Mouse (Mus musculus) B cell, adult 2 months (primary cell): Measurements from ENCODE around the gene Rad51b.

Experiments
- DNase-seq, 2 experiments: peaks; one replicate each; pipeline ENCODE4 v3.0.0; 2022

Gene Rad51b

DNA sequence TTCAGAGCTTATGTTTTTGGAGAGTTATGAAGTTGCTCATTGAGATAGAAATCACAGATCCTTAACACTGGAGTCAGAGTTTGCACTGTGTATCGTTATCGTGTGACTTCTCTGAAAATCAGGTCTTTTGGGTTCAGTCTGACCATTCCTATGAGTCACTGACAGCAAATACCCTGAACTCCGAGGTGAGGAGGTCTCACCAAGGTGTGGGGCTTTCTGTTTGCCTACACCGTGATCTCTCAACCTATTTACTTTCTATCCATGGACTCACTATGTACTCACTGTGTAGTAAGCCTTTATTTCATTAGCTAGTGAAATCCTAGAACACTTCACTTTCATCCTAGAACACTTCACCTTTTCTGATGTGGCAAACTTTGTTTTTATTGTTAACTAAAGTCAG lies 34.6 kb downstream of the Rad51b start:
- DNase-seq = no peak

DNA sequence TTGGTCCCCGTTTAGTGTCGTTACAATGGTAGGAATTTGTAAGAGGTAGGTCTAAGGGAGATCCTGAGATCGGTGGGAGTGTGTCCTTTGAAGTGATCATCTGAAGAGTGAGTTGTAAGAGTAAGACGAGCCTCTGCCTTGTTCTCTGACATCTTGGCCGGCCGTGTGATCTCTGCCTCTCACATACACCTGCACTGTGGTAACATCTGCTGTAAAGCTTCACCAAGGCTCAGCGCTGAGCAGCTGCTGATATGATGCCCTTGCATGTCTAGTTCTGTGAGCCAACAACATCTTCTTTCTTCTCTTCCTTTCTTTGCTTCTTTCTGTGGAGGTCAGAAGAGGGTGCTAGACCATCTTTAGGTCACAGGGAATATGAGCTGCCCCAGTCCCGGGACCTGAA lies 41.7 kb downstream of the Rad51b start:
- DNase-seq = no peak

- DNase-seq = no peak
These were observed 43.4 kb downstream of the Rad51b start for GRCm38 (mm10) chr12:79340513-79340912.

GRCm38 (mm10) chr12:79341291-79341845 lies 44.3 kb downstream of the Rad51b start:
- no peak for DNase-seq

- DNase-seq = no peak
These were observed 49.2 kb downstream of the Rad51b start for GRCm38 (mm10) chr12:79346198-79346733.

DNA sequence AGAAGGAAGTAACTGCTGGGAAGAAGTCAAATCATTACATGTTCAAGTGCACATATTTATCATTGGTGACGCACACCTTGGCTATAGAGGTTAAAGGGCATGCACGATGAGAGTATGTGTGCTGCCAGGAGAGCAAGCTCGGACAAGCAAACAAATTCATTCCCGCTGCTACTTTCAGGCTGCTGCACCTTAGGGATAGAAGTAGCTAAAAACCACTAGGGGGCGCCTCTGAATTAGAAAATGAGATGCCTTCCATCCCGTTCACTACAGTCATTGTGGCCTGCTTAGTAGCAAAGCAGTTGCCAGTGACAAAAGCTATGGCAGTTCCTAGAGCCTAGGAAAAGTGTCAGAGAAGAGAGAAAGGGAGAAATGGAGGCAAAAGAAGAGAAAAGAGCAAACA lies 50.6 kb downstream of the Rad51b start:
- DNase-seq = peak; percentile 68 to 70

DNA sequence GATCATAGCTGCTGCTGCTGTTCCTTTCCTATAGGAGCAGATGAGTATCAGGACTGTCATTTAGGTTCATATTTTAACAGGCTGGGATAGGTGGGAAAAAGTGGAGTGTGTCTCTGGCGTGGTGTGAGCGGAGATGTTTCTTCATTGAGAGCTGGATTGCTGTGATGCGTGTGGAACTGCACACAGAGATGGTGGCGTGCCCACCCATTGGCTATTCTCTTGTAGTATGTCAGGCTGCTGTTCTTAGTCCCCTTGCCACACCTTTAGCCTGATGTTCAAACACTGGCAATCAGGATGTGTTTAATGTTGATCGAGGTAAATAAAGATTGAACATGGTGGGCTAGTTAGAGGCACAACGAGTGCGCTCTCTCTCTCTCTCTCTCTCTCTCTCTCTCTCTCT lies 54.4 kb downstream of the Rad51b start:
- no peak for DNase-seq

- no peak for DNase-seq
These were observed 55.1 kb downstream of the Rad51b start for GRCm38 (mm10) chr12:79352086-79352741.

- no peak for DNase-seq
These were observed 55.6 kb downstream of the Rad51b start for GRCm38 (mm10) chr12:79352742-79353114.

- no peak for DNase-seq
These were observed 56.3 kb downstream of the Rad51b start for GRCm38 (mm10) chr12:79353356-79353755.

GRCm38 (mm10) chr12:79354621-79355020 lies 57.5 kb downstream of the Rad51b start:
- no peak for DNase-seq

GRCm38 (mm10) chr12:79356138-79356537 lies 59.1 kb downstream of the Rad51b start:
- DNase-seq = no peak

DNA sequence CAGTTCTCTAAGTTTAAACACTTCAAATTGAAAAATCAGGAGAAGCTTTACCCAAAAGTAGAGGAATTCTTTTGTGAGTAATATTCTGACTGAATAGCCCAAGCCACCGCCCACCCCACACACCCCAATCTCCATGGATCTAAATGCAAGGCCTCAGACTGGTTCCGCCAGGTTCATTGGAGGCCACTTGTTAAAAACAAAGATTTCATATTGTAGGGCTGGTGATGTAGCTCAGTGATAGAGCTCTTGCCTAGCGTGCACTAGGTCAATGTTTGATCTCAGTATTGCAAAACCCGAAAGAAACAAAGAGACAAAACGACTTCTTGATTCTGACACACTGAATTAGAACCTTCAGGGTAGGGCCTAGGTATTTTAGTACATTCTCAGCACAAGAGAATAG lies 60.5 kb downstream of the Rad51b start:
- no peak for DNase-seq

DNA sequence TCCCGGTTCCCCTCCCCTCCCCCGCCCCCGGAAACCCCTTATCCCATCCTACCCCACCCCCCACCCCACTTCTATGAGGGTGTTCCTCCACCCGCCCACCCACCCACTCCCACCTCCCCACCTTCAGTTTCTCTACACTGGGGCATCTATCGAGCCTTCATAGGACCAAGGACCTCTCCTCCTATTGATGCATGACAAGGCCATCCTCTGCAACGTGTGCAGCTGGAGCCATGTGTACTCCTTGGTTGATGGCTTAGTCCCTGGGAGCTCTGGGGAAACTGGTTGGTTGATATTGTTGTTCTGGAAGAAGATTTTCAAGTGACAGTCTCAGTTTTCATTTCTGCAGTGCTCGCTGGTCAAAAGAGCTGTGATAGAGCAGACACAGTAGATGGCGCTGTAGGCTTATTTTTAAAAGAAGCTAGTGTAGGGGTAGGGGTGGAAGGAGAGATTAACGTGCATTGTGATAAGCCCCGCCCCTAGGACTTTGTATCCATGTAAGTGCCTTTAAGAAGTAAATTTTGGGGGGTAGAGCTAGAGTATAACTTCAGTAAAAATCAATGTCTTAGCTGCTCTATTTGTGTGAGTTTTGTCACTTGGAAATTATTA lies 61.6 kb downstream of the Rad51b start:
- peak; percentile 69 to 74 for DNase-seq

GRCm38 (mm10) chr12:79359404-79359803 lies 62.3 kb downstream of the Rad51b start:
- no peak for DNase-seq

DNA sequence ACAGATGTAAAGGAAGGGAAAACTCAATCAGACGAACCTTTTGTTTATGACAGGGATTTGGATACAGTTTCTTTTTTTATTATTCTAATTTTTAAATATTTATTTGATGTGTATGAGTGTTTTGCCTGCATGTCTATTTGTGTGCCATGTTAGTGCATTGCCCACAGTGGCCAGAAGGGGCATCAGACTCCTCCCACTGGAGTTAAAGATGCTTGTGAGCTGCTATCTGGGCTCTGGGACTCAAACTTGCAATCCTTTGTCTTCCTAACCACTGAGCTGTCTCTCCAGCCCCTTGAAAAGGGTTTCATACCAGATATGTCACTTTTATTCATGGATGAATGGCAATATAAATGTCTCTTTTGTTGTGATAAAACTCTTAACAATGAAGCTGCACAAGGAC lies 65.1 kb downstream of the Rad51b start:
- DNase-seq = peak; percentile 64 to 72

DNA sequence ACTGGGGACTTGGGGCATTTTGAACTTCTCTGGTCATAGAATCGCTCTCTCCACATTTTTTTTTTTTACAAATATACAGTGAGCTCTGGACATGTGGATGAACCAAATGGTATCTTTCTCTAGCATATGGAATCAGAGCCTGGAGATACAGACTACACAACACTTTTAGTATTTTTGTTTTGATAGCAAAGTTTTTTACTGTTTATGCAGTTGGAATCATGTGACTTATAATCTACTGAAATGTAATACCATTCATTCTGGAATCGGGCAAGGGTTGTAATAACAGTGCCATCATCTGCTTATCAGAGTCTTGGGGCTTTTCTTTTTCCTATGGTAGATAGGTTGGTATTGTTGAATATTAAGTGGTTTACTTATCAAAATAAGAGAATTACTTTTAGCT lies 67.2 kb downstream of the Rad51b start:
- DNase-seq = no peak

GRCm38 (mm10) chr12:79368818-79369217 lies 71.7 kb downstream of the Rad51b start:
- no peak for DNase-seq

DNA sequence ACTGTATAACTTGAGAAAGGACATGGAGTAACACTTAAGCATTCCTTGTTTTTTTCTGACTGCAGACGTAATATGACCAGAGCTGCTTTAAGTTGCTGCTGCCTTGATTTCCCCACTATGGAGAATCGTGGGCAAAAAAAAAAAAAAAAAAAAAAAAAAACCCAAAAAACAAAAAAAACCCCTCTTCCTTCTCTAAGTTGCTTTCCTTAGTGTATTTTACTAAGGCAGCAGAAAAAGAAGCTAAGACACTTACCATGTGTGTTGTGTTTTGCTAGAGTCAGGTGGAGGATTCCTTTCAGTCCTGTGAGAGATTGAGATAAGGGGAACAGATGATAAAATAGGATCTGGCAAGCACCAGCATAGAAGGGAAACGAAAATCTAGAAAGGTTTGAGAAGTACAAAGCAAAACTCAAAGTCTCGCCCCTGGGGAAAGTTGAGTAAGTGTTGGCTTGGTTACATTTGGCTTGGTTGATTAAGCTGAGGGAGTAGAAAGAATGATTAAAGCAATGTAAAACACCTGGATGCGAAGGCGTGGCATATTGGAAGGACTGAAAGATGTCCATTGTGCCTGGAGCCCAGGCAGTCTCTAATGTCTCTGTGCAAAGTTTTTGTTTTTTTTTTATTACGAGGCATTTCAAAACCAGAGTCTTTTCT lies 72.6 kb downstream of the Rad51b start:
- DNase-seq = no peak

DNA sequence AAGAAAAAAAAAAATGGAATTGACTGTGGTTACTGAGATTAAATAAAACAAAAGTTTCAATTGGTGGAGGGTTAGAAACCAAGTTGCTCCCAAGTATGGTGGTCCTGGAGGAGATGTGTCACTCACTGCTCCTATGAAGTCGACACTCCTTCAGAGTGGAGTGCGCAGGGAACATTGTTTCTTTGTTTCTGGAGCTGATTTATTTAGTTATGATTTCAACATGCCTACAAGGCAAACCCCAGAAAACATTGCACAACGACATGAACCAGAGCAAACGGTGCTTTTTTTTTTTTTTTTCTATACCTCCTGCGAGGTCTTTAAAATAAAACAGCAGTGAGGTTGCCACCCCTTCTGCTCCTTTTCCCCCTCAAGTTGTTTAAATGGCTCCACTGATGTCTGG lies 75.6 kb downstream of the Rad51b start:
- no peak for DNase-seq

GRCm38 (mm10) chr12:79377378-79377777 lies 80.3 kb downstream of the Rad51b start:
- DNase-seq = no peak

GRCm38 (mm10) chr12:79377861-79378260 lies 80.8 kb downstream of the Rad51b start:
- no peak for DNase-seq

- no peak for DNase-seq
These were observed 83.1 kb downstream of the Rad51b start for GRCm38 (mm10) chr12:79380190-79380589.

DNA sequence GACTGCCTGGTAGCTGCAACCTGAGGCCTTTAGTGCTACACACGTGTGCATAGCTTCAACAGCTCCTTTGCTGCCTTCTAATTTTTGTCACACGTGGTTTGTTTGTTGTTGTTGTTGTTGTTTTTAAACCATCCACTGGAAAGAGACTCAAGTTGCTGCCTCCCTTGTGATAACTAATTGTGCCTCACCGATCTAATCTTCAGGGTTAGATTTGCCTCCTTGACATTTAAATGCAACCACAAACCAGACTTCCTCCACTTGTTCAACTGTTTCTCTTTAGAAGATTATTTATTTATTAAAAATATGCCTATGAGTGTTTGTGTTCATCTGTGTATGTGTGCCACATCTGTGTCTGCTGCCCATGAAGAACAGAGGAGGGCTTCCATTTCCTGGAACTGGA lies 84.4 kb downstream of the Rad51b start:
- DNase-seq = no peak
